Mouse (Mus musculus): ENCODE measurements around the gene Cadps2. TPM values are rescaled to one million over a fixed set of nuclear protein-coding genes. Genes with fewer than 3 reads are reported as not detected.

Cadps2 gene
- polyA plus RNA-seq, 1 experiment from 2014 or later: 3.4 TPM

DNA sequence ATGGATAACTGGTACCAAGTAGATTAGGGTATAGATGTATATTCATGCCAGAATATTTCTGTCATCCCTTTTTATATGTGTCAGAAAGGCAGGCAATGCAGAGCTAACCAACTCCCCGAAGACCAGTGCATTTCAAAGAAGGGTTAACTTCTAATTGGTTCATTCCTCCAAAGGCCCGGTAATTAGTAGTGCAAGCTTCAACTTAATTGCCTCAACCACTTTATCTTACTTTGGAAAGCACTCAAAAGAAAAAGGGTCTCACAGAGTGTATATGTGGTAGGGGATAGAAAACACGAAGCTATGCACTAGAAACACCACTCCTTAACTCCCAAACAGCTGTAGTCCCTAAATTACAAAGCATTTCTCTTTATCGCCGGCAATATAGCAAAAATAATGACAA lies 90.4 kb downstream of the Cadps2 start:
- Histone ChIP-seq H3K4me2 (replicated peaks) (no peak overlapping the region), H3K27me3 (replicated peaks) (no peaks in the 10 kb centered on the region), H3K9me3 (no peaks in the 10 kb centered on the region), H3K4me3 (no peak overlapping the region), H3K9ac (no peak overlapping the region), H3K36me3 (no peaks in the 10 kb centered on the region), H3K27ac (no peak overlapping the region), H3K4me1 (no peaks in the 10 kb centered on the region)
- 82% methylated on average over 5 of the region's 5 CpGs for WGBS
- ATAC-seq (ENCODE audit: low FRiP score, low read depth): no peak

DNA sequence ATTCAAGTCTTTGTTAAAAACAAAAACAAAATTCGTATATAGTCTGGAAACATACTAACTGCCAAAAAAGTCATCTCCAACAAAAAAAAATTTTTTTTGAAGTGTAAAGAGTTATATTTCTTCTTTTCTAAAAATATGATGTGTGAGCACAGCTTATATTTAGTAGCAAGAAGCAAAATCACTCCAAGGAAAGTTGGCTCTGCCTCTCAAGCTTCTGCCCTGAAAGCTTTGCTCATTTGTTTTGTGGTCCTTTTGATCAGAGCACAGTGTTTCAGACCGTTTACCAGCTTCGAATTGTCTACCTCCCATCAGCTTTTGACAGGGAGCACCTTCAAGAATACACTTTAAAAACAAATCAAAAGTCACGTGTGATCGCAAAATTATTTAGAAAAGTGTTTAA lies 99.2 kb downstream of the Cadps2 start:
- Histone ChIP-seq H3K4me3 (no peak overlapping the region), H3K27ac (no peak overlapping the region), H3K27me3 (replicated peaks) (no peaks in the 10 kb centered on the region), H3K4me2 (replicated peaks) (no peak overlapping the region), H3K9ac (no peak overlapping the region), H3K9me3 (no peaks in the 10 kb centered on the region), H3K36me3 (no peaks in the 10 kb centered on the region), H3K4me1 (no peaks in the 10 kb centered on the region)
- 74% methylated on average over 5 of the region's 5 CpGs for WGBS
- ATAC-seq (ENCODE audit: low FRiP score, low read depth): no peak

DNA sequence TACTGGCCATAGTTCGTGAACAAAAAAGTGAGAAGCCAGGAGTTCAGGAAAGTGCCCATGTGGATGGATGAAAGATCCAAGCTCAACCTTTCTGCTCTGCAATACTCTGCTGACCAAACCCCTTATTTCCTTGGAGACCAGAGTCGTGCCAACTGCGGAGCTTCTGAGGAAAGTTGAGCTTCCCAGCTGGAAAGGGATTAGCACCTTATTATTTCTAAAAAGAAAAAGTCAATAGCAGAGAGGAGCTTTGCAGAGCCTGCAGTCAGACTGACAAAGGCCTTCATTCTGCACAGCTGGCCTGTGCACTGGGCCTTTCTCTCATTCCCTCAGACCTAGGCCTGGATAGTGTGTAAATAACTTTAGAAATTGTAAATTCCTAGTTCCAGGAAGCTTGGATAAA lies 106.5 kb downstream of the Cadps2 start:
- H3K27me3 ChIP-seq (replicated peaks): no peaks in the 10 kb centered on the region
- no peak overlapping the region for H3K9ac ChIP-seq
- H3K27ac ChIP-seq: no peak overlapping the region
- no peaks in the 10 kb centered on the region for H3K9me3 ChIP-seq
- no peaks in the 10 kb centered on the region for H3K36me3 ChIP-seq
- no peak overlapping the region for H3K4me2 ChIP-seq (replicated peaks)
- no peaks in the 10 kb centered on the region for H3K4me1 ChIP-seq
- no peak overlapping the region for H3K4me3 ChIP-seq
- 39% methylated on average over 3 of the region's 3 CpGs for WGBS
- ATAC-seq (ENCODE audit: low FRiP score, low read depth): no peak

DNA sequence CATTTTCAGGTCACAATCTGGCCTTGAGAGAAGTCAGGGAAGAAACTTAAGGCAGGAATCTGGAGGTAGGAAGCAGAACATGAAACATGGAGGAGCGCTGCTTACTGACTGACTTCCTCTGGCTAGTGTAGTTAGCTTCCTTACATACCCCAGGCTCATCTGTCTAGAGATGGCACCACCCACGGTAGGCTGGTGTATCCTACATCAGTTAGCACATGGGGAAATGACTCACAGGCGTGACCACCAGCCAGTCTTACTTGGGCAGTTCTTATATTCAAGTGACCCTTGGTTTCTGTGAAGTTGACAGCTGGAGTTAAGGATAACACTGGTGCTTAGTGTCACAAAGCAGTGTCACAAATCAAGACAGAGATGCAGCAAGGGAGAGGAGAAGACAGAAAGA lies 110.6 kb downstream of the Cadps2 start:
- no peak for ATAC-seq (ENCODE audit: low FRiP score, low read depth)
- H3K9ac ChIP-seq: no peak overlapping the region
- 78% methylated on average over 3 of the region's 3 CpGs for WGBS
- H3K36me3 ChIP-seq: no peaks in the 10 kb centered on the region
- H3K27me3 ChIP-seq (replicated peaks): no peaks in the 10 kb centered on the region
- no peak overlapping the region for H3K4me3 ChIP-seq
- no peaks in the 10 kb centered on the region for H3K9me3 ChIP-seq
- H3K4me1 ChIP-seq: no peaks in the 10 kb centered on the region
- no peak overlapping the region for H3K27ac ChIP-seq
- no peak overlapping the region for H3K4me2 ChIP-seq (replicated peaks)

DNA sequence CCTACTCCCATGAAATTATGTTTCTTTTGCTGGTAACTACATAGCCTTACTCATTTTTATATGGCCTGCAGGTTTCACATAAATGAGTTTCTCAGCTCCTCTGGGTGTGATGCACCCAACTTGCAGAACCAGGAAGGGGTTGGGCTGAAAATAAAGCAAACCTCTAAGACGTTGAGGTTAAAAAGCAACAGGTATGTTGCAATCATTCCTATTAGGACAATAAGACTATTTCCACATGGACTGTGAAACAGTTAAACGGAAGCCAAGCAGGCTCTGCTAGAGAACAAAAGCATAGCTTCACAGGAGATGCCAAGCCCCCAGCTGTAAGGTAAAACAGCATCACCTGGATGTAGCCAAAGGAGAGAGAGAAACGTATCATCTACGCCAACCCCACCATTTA lies 115.5 kb downstream of the Cadps2 start:
- H3K36me3 ChIP-seq: no peaks in the 10 kb centered on the region
- 86% methylated on average over 4 of the region's 4 CpGs for WGBS
- H3K4me1 ChIP-seq: no peaks in the 10 kb centered on the region
- no peak overlapping the region for H3K4me2 ChIP-seq (replicated peaks)
- 0 out of 2 replicates have a peak, but pooled peaks cover 5% of the 10 kb centered on the region for H3K9me3 ChIP-seq
- H3K4me3 ChIP-seq: no peak overlapping the region
- H3K27ac ChIP-seq: no peak overlapping the region
- no peaks in the 10 kb centered on the region for H3K27me3 ChIP-seq (replicated peaks)
- no peak for ATAC-seq (ENCODE audit: low FRiP score, low read depth)
- no peak overlapping the region for H3K9ac ChIP-seq

DNA sequence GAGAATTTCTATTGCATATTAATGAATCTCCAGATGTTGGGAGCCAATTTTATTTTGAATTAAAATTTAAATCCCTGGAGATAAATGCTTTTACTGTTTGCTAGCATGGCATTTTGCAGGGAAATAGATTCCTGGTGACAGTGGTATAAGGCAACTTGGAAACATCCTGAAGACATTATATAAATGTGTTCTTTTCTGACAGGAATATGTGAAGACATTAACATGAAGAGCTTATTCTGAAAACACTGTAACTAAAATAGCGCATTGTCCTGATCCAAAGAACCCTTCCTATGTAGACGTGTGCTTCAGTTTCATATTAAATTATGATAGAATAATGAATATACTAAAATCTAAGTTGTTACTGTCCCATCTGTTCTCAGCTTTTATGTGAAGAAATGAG lies 118.8 kb downstream of the Cadps2 start:
- Histone ChIP-seq H3K4me2 (replicated peaks) (no peak overlapping the region), H3K9ac (no peak overlapping the region), H3K36me3 (no peaks in the 10 kb centered on the region), H3K4me1 (no peaks in the 10 kb centered on the region), H3K4me3 (no peak overlapping the region), H3K27me3 (replicated peaks) (no peaks in the 10 kb centered on the region), H3K9me3 (0 out of 2 replicates have a peak, but pooled peaks cover 5% of the 10 kb centered on the region), H3K27ac (no peak overlapping the region)
- no peak for ATAC-seq (ENCODE audit: low FRiP score, low read depth)
- WGBS: 94% methylated on average over 2 of the region's 2 CpGs

DNA sequence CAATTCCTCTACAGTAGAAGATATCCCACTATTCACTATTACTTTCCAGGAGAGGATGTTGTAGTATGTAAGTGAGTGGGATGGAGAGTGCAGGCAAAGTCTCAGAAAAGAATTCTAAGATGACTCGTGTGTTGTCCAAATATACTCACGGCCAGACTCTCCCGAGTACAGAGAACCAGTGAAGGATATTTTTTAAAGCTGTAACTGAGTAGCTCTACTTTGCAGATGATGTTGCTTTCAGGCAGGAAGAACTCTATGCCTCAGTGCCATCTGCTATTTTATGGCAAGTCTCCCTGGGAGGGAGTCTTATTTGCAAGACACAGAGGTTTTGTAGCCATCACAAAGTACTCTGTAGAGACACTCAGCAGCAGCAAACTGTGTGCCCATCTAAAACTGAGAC lies 131.7 kb downstream of the Cadps2 start:
- WGBS: 68% methylated on average over 3 of the region's 3 CpGs
- H3K4me3 ChIP-seq: no peak overlapping the region
- H3K4me2 ChIP-seq (replicated peaks): no peak overlapping the region
- no peaks in the 10 kb centered on the region for H3K36me3 ChIP-seq
- H3K4me1 ChIP-seq: no peaks in the 10 kb centered on the region
- ATAC-seq (ENCODE audit: low FRiP score, low read depth): no peak
- no peak overlapping the region for H3K27ac ChIP-seq
- no peaks in the 10 kb centered on the region for H3K27me3 ChIP-seq (replicated peaks)
- H3K9ac ChIP-seq: no peak overlapping the region
- H3K9me3 ChIP-seq: no peaks in the 10 kb centered on the region

DNA sequence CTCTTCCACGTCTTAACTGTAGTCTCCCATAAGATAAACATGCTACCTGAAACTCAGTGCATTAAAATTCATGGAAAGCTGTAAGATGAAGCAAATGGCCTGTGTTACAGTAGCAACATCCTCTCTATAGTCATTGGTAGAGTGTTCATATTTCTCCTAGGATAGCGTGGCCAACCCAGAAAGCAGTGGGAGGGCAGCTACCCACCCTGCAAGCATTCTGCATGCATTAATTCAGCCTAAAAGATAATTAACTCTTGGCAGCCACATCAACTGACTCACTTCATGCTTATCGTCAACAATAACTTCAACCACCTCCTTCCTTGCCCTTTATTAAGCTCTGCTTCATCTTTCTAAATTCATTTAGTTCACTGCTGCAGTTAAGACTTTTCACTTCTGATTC lies 138.3 kb downstream of the Cadps2 start:
- no peak overlapping the region for H3K4me3 ChIP-seq
- H3K27ac ChIP-seq: no peak overlapping the region
- WGBS: 73% methylated on average over 3 of the region's 3 CpGs
- H3K9me3 ChIP-seq: no peaks in the 10 kb centered on the region
- no peak overlapping the region for H3K4me2 ChIP-seq (replicated peaks)
- H3K27me3 ChIP-seq (replicated peaks): no peaks in the 10 kb centered on the region
- no peak overlapping the region for H3K9ac ChIP-seq
- no peak for ATAC-seq (ENCODE audit: low FRiP score, low read depth)
- no peaks in the 10 kb centered on the region for H3K36me3 ChIP-seq
- H3K4me1 ChIP-seq: no peaks in the 10 kb centered on the region

DNA sequence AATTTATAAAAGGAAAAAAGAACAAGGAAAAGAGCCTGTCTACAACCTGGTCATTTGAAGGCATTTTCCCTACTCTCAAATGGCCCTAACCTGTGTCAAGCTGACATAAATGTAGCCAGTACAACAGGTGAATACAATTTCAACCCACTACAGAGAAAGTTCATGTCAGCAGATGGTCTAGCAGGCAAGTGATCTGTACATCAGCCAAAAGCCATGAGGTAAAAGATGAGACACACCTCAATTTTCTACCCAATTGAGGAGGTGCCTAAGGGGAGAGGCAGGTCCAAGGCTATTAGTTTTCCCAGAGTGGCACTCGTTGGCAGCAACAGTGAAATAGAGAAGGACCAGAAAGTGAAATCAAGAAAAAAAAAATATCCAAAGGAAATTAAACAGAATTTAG lies 161.0 kb downstream of the Cadps2 start:
- Histone ChIP-seq H3K4me2 (replicated peaks) (no peak overlapping the region), H3K9ac (no peak overlapping the region), H3K9me3 (no peaks in the 10 kb centered on the region), H3K4me3 (no peak overlapping the region), H3K36me3 (no peaks in the 10 kb centered on the region), H3K27ac (no peak overlapping the region), H3K27me3 (replicated peaks) (no peaks in the 10 kb centered on the region), H3K4me1 (no peaks in the 10 kb centered on the region)
- ATAC-seq (ENCODE audit: low FRiP score, low read depth): no peak
- 80% methylated on average over 1 of the region's 1 CpGs for WGBS

DNA sequence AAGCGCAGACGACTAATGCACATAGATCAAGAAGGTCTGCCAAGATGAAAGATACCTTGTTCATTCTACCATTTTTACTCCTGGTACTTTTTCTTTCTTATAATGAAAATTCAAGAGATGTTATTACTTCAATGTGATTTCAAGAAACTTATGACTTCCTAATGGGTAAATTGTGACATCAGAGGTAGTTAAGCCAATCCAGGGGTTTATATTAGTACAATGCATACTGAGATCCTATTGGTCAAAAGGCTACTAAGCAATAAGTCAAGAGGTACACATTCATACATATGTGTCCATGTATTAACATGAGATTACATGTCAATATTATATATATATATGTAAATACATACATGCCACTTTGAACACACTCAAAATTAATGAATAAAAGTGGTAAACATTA lies 184.2 kb downstream of the Cadps2 start, which contains the start of gene Rnf148:
Gene Rnf148, minus strand, starts transcription at position 101 of the 400 bp plus-strand sequence.
- no peaks in the 10 kb centered on the region for H3K9me3 ChIP-seq
- H3K4me3 ChIP-seq: no peak within 1 kb of the TSS
- H3K27ac ChIP-seq: no peak within 1 kb of the TSS
- H3K9ac ChIP-seq: no peak within 1 kb of the TSS
- H3K27me3 ChIP-seq (replicated peaks): no peaks in the 10 kb centered on the region
- no peak within 1 kb of the TSS for H3K4me2 ChIP-seq (replicated peaks)
- no peaks in the 10 kb centered on the region for H3K4me1 ChIP-seq
- 96% methylated on average over 2 of the region's 2 CpGs for WGBS
- ATAC-seq (ENCODE audit: low FRiP score, low read depth): no peak
- H3K36me3 ChIP-seq: no peaks in the 10 kb centered on the region

DNA sequence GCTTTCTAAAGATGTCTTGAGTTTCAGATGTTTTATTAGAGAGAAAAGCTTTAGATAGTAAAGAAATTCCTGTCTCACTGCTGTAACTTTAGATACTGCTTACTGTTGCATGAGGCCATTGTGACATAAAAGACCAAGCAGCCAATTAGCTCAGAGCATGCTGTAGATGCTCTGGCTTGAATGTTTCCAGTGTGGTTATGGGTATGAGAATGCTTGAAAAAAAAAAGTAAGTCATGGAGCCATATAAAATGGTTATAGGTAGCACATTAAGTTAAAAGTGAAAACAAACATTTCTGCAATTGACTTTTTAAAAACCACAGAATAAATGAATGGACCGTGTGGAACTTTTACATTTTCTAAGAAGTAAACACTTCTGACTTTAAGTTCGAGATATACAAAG lies 189.0 kb downstream of the Cadps2 start, which contains the start of gene Rnf133:
Gene Rnf133, minus strand, starts transcription at position 101 of the 400 bp plus-strand sequence.
- Histone ChIP-seq H3K4me3 (no peak within 1 kb of the TSS), H3K27me3 (replicated peaks) (no peaks in the 10 kb centered on the region), H3K9ac (no peak within 1 kb of the TSS), H3K36me3 (no peaks in the 10 kb centered on the region), H3K9me3 (no peaks in the 10 kb centered on the region), H3K4me2 (replicated peaks) (no peak within 1 kb of the TSS), H3K27ac (no peak within 1 kb of the TSS), H3K4me1 (no peaks in the 10 kb centered on the region)
- no peak for ATAC-seq (ENCODE audit: low FRiP score, low read depth)
- WGBS: 92% methylated on average over 2 of the region's 2 CpGs

DNA sequence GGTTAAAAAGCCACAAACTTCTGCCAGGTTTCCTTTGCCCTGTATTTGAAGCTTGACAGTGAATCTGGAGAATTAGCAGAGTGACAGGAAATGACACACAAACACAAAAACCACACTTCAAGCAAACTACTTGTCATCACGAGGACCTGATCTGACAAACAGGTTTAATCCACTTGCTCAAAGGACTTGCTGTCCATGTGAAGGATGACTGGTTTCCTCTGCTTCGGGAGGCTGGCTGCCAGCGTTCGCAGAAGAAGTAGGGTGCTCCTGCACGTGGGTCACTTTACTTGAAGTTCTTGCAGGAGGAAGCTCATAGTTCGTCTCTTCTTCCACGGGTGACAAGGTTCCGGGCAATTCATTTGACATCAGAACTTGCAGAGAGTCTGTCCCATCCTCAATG lies 190.5 kb downstream of the Cadps2 start:
- Histone ChIP-seq H3K27me3 (replicated peaks) (no peaks in the 10 kb centered on the region), H3K4me3 (no peak overlapping the region), H3K9ac (no peak overlapping the region), H3K9me3 (no peaks in the 10 kb centered on the region), H3K4me1 (no peaks in the 10 kb centered on the region), H3K36me3 (no peaks in the 10 kb centered on the region), H3K4me2 (replicated peaks) (no peak overlapping the region), H3K27ac (no peak overlapping the region)
- no peak for ATAC-seq (ENCODE audit: low FRiP score, low read depth)
- WGBS: 87% methylated on average over 8 of the region's 8 CpGs

DNA sequence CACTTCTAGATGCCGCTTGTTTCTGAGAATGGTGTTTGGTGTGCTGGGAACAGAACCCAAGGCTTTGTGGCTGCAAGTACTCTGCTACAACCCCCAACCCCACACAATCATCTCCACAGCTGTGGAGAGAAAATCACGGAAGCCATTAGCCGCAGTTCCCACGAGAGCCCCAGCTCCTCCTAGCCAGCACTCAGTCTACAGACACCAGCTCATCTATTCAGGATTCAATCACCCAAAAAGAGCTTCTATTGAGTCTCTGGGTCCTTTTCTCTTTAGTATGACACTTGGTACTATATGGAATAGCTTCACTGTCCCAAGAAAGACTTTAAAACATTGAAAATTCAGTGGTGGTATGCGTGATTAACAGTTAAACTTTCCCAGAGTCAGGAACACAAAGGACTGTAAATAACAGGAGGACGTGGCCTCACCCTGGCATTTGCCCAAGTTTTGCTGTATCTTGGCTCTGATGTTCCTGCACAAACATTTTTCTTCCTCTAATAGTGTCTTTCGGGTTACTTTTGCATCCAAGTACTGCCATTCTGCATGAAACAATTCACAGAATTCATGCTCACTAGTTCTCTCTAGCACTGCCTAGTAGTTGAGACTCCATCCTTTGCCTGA lies 191.5 kb downstream of the Cadps2 start:
- WGBS: 74% methylated on average over 7 of the region's 7 CpGs
- H3K4me1 ChIP-seq: no peaks in the 10 kb centered on the region

More for the DNA sequence above, 191.5 kb downstream of the Cadps2 start:
- Histone ChIP-seq H3K4me3 (no peak overlapping the region), H3K27me3 (replicated peaks) (no peaks in the 10 kb centered on the region), H3K9ac (no peak overlapping the region), H3K27ac (no peak overlapping the region), H3K36me3 (no peaks in the 10 kb centered on the region), H3K9me3 (no peaks in the 10 kb centered on the region), H3K4me2 (replicated peaks) (no peak overlapping the region)
- no peak for ATAC-seq (ENCODE audit: low FRiP score, low read depth)
